Comparison of ENCODE assay signal across 8 mouse cellular contexts in the genomic region with DNA sequence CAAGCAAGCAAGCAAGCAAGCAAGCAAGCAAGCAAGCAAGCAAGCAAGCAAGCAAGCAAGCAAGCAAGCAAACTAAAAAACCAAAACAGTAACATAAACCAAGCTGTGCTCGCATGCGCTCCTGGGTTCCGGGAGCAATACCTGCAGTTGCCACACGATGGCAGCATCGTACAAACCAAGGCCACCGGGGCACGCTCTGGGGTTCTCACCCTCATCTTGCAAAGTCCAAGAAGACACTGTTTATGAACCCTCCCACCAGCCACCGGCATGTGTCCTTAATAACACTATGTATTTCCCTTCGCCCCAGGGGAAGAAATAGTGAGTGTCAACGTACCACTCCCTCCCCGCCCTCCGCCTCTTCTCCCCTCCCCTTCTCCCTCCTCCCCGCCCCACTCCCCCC.
DNase-seq lines count a peak whose midpoint lies in the region; ATAC-seq and TF ChIP-seq lines count a peak whose summit lies in the region.

No protein-coding gene starts in this region.

- TF ChIP-seq EP300 in liver, embryonic 14.5 days (IDR thresholded peaks at IDR 0.05; ENCODE audit: low read depth), result no peak

- peak; percentile 80 for DNase-seq in B cell, adult 2 months
- peak; percentile 73 for DNase-seq in adrenal gland, postnatal 25 days
- DNase-seq in embryonic facial prominence, embryonic 14.5 days (ENCODE audit: low spot score), result peak; percentile 86
- DNase-seq in kidney, postnatal 10 days, result peak; percentile 90
- peak; percentile 27 to 34 (median 33) for DNase-seq in liver, embryonic 14.5 days (ENCODE audit: low read depth in 3 of 3, low spot score in 3 of 3)
- peak; percentile 86 for DNase-seq in neural tube, embryonic 11.5 days (ENCODE audit: low spot score)

- no peak overlapping the region for H3K27ac ChIP-seq in embryonic facial prominence, embryonic 14.5 days (replicated peaks; ENCODE audit: low read depth, low read length)
- H3K27ac ChIP-seq in heart, embryonic 14.5 days (replicated peaks in 1 of 2; ENCODE audit: control insufficient read depth in 1 of 2, insufficient read depth in 1 of 2, low read depth in 2 of 2, low read length in 2 of 2), result no peak overlapping the region
- no peak overlapping the region for H3K27ac ChIP-seq in liver, embryonic 14.5 days
- no peak overlapping the region for H3K27ac ChIP-seq in neural tube, embryonic 11.5 days (ENCODE audit: low read depth, low read length)
- no peak overlapping the region for H3K27ac ChIP-seq in stomach, embryonic 15.5 days

- no peaks in the 10 kb centered on the region for H3K4me1 ChIP-seq in embryonic facial prominence, embryonic 14.5 days (ENCODE audit: control insufficient read depth, insufficient read depth, low read length)
- peaks cover 0 to 10% of the 10 kb centered on the region in 2 experiments; a peak in 1 of 4 replicates for H3K4me1 ChIP-seq in heart, embryonic 14.5 days (ENCODE audit: control insufficient read depth in 2 of 2, insufficient read depth in 2 of 2, low read length in 2 of 2)
- no peaks in the 10 kb centered on the region for H3K4me1 ChIP-seq in liver, embryonic 14.5 days (replicated peaks; ENCODE audit: control insufficient read depth in 2 of 2, insufficient read depth in 2 of 2, low read length in 1 of 2)
- H3K4me1 ChIP-seq in neural tube, embryonic 11.5 days (ENCODE audit: control insufficient read depth, insufficient read depth, low read length), result 0 out of 2 replicates have a peak, but pooled peaks cover 2% of the 10 kb centered on the region
- no peaks in the 10 kb centered on the region for H3K4me1 ChIP-seq in stomach, embryonic 15.5 days

- WGBS in embryonic facial prominence, embryonic 14.5 days, result 0% methylated on average over 10 of the region's 13 CpGs
- WGBS in heart, embryonic 14.5 days, result 2% methylated on average over 12 of the region's 13 CpGs
- 3% methylated on average over 12 of the region's 13 CpGs for WGBS in liver, embryonic 14.5 days (ENCODE audit: insufficient replicate concordance)
- WGBS in neural tube, embryonic 11.5 days, result under 1% methylated on average over 12 of the region's 13 CpGs
- WGBS in stomach, embryonic 15.5 days, result 2% methylated on average over 12 of the region's 13 CpGs

- peak; percentile 93 for TF ChIP-seq CTCF in liver, embryonic 14.5 days (IDR thresholded peaks at IDR 0.05; ENCODE audit: low read depth)

- peak overlapping the region; percentile 52 for H3K4me2 ChIP-seq in embryonic facial prominence, embryonic 14.5 days (ENCODE audit: low read depth, low read length)
- H3K4me2 ChIP-seq in heart, embryonic 14.5 days (ENCODE audit: low read length), result peak overlapping the region; percentile 56
- H3K4me2 ChIP-seq in liver, embryonic 14.5 days (ENCODE audit: low read depth), result no peak overlapping the region
- peak overlapping the region; percentile 37 for H3K4me2 ChIP-seq in neural tube, embryonic 11.5 days (ENCODE audit: low read depth)
- H3K4me2 ChIP-seq in stomach, embryonic 15.5 days, result peak overlapping the region; percentile 51

- no peak overlapping the region for H3K9ac ChIP-seq in embryonic facial prominence, embryonic 14.5 days (ENCODE audit: low read depth, low read length)
- no peak overlapping the region for H3K9ac ChIP-seq in heart, embryonic 14.5 days (ENCODE audit: low read length)
- no peak overlapping the region for H3K9ac ChIP-seq in liver, embryonic 14.5 days (replicated peaks)
- H3K9ac ChIP-seq in neural tube, embryonic 11.5 days (ENCODE audit: low read length), result no peak overlapping the region
- no peak overlapping the region for H3K9ac ChIP-seq in stomach, embryonic 15.5 days

- 0 out of 2 replicates have a peak, but pooled peaks cover 4% of the 10 kb centered on the region for H3K9me3 ChIP-seq in embryonic facial prominence, embryonic 14.5 days (ENCODE audit: control insufficient read depth, low read length)
- H3K9me3 ChIP-seq in heart, embryonic 14.5 days (ENCODE audit: control insufficient read depth, low read length), result no peaks in the 10 kb centered on the region
- no peaks in the 10 kb centered on the region for H3K9me3 ChIP-seq in liver, embryonic 14.5 days (ENCODE audit: control insufficient read depth, low read length)
- H3K9me3 ChIP-seq in neural tube, embryonic 11.5 days (ENCODE audit: control insufficient read depth, low read length), result no peaks in the 10 kb centered on the region
- no peaks in the 10 kb centered on the region for H3K9me3 ChIP-seq in stomach, embryonic 15.5 days

- peak overlapping the region; percentile 29 for H3K4me3 ChIP-seq in embryonic facial prominence, embryonic 14.5 days (ENCODE audit: low read depth, low read length)
- H3K4me3 ChIP-seq in heart, embryonic 14.5 days (ENCODE audit: control insufficient read depth in 1 of 2, insufficient read depth in 1 of 2, low read depth in 1 of 2, low read length in 2 of 2), result peak overlapping the region; percentile 23 to 28
- H3K4me3 ChIP-seq in liver, embryonic 14.5 days (ENCODE audit: insufficient read depth in 1 of 2, low read depth in 2 of 2, low read length in 2 of 2), result no peak overlapping the region
- 0 out of 2 replicates have a peak overlapping the region, but pooled peaks have one; percentile 19 for H3K4me3 ChIP-seq in neural tube, embryonic 11.5 days (ENCODE audit: low read depth, low read length)
- peak overlapping the region; percentile 38 for H3K4me3 ChIP-seq in stomach, embryonic 15.5 days (replicated peaks)

- H3K36me3 ChIP-seq in embryonic facial prominence, embryonic 14.5 days (ENCODE audit: control insufficient read depth, insufficient read depth, low read length), result no peaks in the 10 kb centered on the region
- H3K36me3 ChIP-seq in heart, embryonic 14.5 days (ENCODE audit: control insufficient read depth, insufficient read depth, low read length), result no peaks in the 10 kb centered on the region
- H3K36me3 ChIP-seq in liver, embryonic 14.5 days (replicated peaks; ENCODE audit: control insufficient read depth, insufficient read depth, low read depth), result no peaks in the 10 kb centered on the region
- no peaks in the 10 kb centered on the region for H3K36me3 ChIP-seq in neural tube, embryonic 11.5 days (ENCODE audit: control insufficient read depth, insufficient read depth, low read length)
- H3K36me3 ChIP-seq in stomach, embryonic 15.5 days, result no peaks in the 10 kb centered on the region

- 0 out of 2 replicates have a peak, but pooled peaks cover 9% of the 10 kb centered on the region for H3K27me3 ChIP-seq in embryonic facial prominence, embryonic 14.5 days (replicated peaks; ENCODE audit: control insufficient read depth, insufficient read depth, low read length)
- peaks cover 35% of the 10 kb centered on the region for H3K27me3 ChIP-seq in heart, embryonic 14.5 days (ENCODE audit: control insufficient read depth, insufficient read depth, low read length)
- no peaks in the 10 kb centered on the region; the same call in 1 of the 2 replicates for H3K27me3 ChIP-seq in liver, embryonic 14.5 days (ENCODE audit: control insufficient read depth, insufficient read depth, low read length)
- H3K27me3 ChIP-seq in neural tube, embryonic 11.5 days (ENCODE audit: control insufficient read depth, insufficient read depth, low read length), result peaks cover 11% of the 10 kb centered on the region; the same call in 1 of the 2 replicates
- peaks cover 9% of the 10 kb centered on the region; the same call in 1 of the 2 replicates for H3K27me3 ChIP-seq in stomach, embryonic 15.5 days (replicated peaks)

- ATAC-seq in embryonic facial prominence, embryonic 14.5 days (ENCODE audit: low read depth), result peak; percentile 53; the same call in 1 of the 2 replicates
- ATAC-seq in heart, embryonic 14.5 days (ENCODE audit: insufficient number of reproducible peaks, insufficient read depth, low FRiP score, low read depth), result no peak
- no peak for ATAC-seq in liver, embryonic 14.5 days (ENCODE audit: insufficient read depth)
- 0 out of 2 replicates have a peak, but pooled peaks have one; percentile 1 for ATAC-seq in neural tube, embryonic 11.5 days (ENCODE audit: insufficient read depth, low FRiP score, low TSS enrichment)
- no peak for ATAC-seq in stomach, embryonic 15.5 days (ENCODE audit: insufficient read depth, low FRiP score, low read depth)

Comparison
In these comparisons a context has a peak if more than half of its experiments do, and no peak if none do; other contexts are left out.
1. DNase-seq: peak in every context shown above with its lines; median percentile 90 in kidney, postnatal 10 days; 86 in embryonic facial prominence, embryonic 14.5 days; 86 in neural tube, embryonic 11.5 days; 80 in B cell, adult 2 months; 73 in adrenal gland, postnatal 25 days; 33 in liver, embryonic 14.5 days.
2. ATAC-seq: peak in embryonic facial prominence, embryonic 14.5 days (single experiment) and neural tube, embryonic 11.5 days (single experiment); none in heart, embryonic 14.5 days (single experiment), liver, embryonic 14.5 days (single experiment) and stomach, embryonic 15.5 days (single experiment).
3. H3K4me3 ChIP-seq: peak in embryonic facial prominence, embryonic 14.5 days (single experiment), heart, embryonic 14.5 days (2 of 2), neural tube, embryonic 11.5 days (single experiment) and stomach, embryonic 15.5 days (single experiment); none in liver, embryonic 14.5 days (0 of 2).